Mouse (Mus musculus): ENCODE measurements at regions not wholly inside any gene's neighbourhood (a gene's known extent, or its start where the extent isn't known, plus 50 kb on each side); places are given as distances from the start of the nearest gene placed in this dataset.

- no peak for TF ChIP-seq CTCF (IDR thresholded peaks at IDR 0.05; ENCODE audit: extremely low read depth, insufficient read depth, low read length)
- TF ChIP-seq POLR2A (IDR thresholded peaks at IDR 0.05; ENCODE audit: extremely low read depth, insufficient read depth, low read length): no peak
Measured at GRCm38 (mm10) chr9:30271081-30271480, 155.8 kb upstream of the Snx19 start.
